Mouse (Mus musculus): ENCODE measurements at regions not wholly inside any gene's neighbourhood (a gene's known extent, or its start where the extent isn't known, plus 50 kb on each side); places are given as distances from the start of the nearest gene placed in this dataset.

GRCm38 (mm10) chr2:115230041-115230440, 351.5 kb upstream of the BC052040 start:
- TF ChIP-seq CTCF (IDR thresholded peaks at IDR 0.05; ENCODE audit: low read depth) (no peak), EP300 (IDR thresholded peaks at IDR 0.05; ENCODE audit: low read depth) (no peak)

All from heart, postnatal 0 days (tissue).